1 mouse cellular context compared by ENCODE assay signal in the genomic region with DNA sequence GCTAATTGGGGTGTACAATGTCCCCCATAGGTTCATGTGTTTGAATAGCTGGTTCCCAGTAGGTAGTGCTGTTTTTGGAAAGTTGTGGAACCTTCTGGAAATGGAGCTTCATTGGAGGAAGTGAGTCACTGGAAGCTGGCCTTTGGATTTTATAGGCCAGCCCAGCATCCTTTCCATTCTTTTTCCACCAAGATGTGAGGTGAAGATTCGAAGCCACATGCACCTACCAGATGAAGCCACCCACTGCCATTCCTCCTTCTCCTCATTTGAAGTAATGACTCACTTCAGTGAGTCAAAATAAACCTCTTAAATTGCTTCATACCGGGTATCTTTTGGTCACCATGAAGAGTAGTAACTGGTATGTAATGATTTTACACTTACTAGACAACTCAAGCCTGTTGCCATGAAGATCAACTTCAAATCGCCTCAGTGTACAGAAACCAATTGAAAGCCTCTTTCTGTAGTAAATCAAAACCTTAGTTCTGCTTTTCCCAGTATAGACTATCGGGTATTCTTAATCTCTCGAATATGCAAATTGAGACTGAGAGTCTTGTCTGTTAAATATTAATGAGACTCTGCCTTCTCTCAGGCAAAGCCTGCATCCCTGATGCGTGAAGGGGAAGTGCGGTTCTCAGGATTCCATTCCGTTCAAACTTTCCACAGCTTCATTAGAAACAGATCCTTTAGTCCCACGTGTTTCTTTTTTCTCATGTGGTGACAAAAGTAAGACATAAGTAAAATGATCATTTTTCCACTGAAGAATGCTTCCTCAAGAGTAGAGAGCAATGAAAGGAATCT.
TF ChIP-seq lines count a peak whose summit lies in the region.

No protein-coding gene starts in this region.

TF ChIP-seq in CH12.LX, 34 proteins besides CTCF, POLR2A, EP300 and RAD21:
- TF ChIP-seq USF2 (conservative IDR thresholded peaks at IDR 0.05; ENCODE audit: low read depth, low read length) (no peak), UBTF (IDR thresholded peaks at IDR 0.05; ENCODE audit: low read depth, low read length) (no peak), NRF1 (IDR thresholded peaks at IDR 0.05; ENCODE audit: low read depth, low read length) (no peak), MXI1 (IDR thresholded peaks at IDR 0.05; ENCODE audit: low read depth, low read length) (no peak), ZC3H11A (IDR thresholded peaks at IDR 0.05; ENCODE audit: low read depth, low read length) (no peak), POLR2AphosphoS2 (IDR thresholded peaks at IDR 0.05; ENCODE audit: low read depth, low read length) (no peak), ZMIZ1 (IDR thresholded peaks at IDR 0.05; ENCODE audit: low read depth, low read length) (no peak), MYC (IDR thresholded peaks at IDR 0.05; ENCODE audit: low read depth, low read length) (no peak), E2F4 (IDR thresholded peaks at IDR 0.05; ENCODE audit: insufficient replicate concordance, low read depth, low read length) (no peak)
